Mouse (Mus musculus) lung, embryonic 15.5 days (tissue): ENCODE measurements at regions not wholly inside any gene's neighbourhood (a gene's known extent, or its start where the extent isn't known, plus 50 kb on each side); places are given as distances from the start of the nearest gene placed in this dataset.

Experiments
- ATAC-seq: fragments of 200-750 bp; cut with Nextera tagmentation; 2 replicates; pipeline ENCODE4 v1.8.0; 2017; ENCODE audit warnings: moderate number of reproducible peaks, borderline replicate concordance; ENCODE audit not compliant: low FRiP score, low TSS enrichment; ENCODE audit errors: extremely low read depth
- H3K27ac ChIP-seq: fragments of 300-500 bp; sonication (generic); 2 replicates; pipeline ENCODE4 v1.5.1; 2015; ENCODE audit warnings: moderate library complexity, mild to moderate bottlenecking, inconsistent platforms
- H3K27me3 ChIP-seq: fragments of 300-500 bp; sonication (generic); 2 replicates; pipeline ENCODE4 v1.6.1; 2015; ENCODE audit warnings: inconsistent platforms
- H3K36me3 ChIP-seq: fragments of 300-500 bp; sonication (generic); 2 replicates; pipeline ENCODE4 v1.6.1; 2015; ENCODE audit warnings: inconsistent platforms
- H3K4me1 ChIP-seq: fragments of 300-500 bp; sonication (generic); 2 replicates; pipeline ENCODE4 v1.6.1; 2015; ENCODE audit warnings: inconsistent platforms
- H3K4me2 ChIP-seq: fragments of 300-500 bp; sonication (generic); 2 replicates; pipeline ENCODE4 v1.6.1; 2015; ENCODE audit warnings: inconsistent platforms, mild to moderate bottlenecking, moderate library complexity
- H3K4me3 ChIP-seq: fragments of 300-500 bp; sonication (generic); 2 replicates; pipeline ENCODE4 v1.5.1; 2015; ENCODE audit warnings: mild to moderate bottlenecking, inconsistent platforms
- H3K9ac ChIP-seq: fragments of 300-500 bp; sonication (generic); 2 replicates; pipeline ENCODE4 v1.6.1; 2015; ENCODE audit warnings: inconsistent platforms
- H3K9me3 ChIP-seq: fragments of 300-500 bp; sonication (generic); 2 replicates; pipeline ENCODE4 v1.6.1; 2016; ENCODE audit warnings: inconsistent platforms
- WGBS: fragments of 180-500 bp; shearing (Covaris S2); methylation state at CpG from one replicate; pipeline ENCODE4 v1.1.7; 2015; 5-methylcytosine and 5-hydroxymethylcytosine counted together

- Histone ChIP-seq H3K9ac (no peak overlapping the region), H3K4me2 (no peak overlapping the region), H3K9me3 (no peaks in the 10 kb centered on the region), H3K4me1 (no peaks in the 10 kb centered on the region), H3K27me3 (no peaks in the 10 kb centered on the region), H3K36me3 (no peaks in the 10 kb centered on the region), H3K4me3 (no peak overlapping the region), H3K27ac (no peak overlapping the region)
- WGBS = 77% methylated on average over 4 of the region's 4 CpGs
- no peak for ATAC-seq
These were observed 190.6 kb upstream of the Tapt1 start for GRCm38 (mm10) chr5:44416844-44417589.

GRCm38 (mm10) chr5:44414441-44414840 is 188.0 kb upstream of the Tapt1 start:
- Histone ChIP-seq H3K27ac (no peak overlapping the region), H3K4me1 (no peaks in the 10 kb centered on the region), H3K4me3 (no peak overlapping the region), H3K27me3 (no peaks in the 10 kb centered on the region), H3K9ac (no peak overlapping the region), H3K36me3 (no peaks in the 10 kb centered on the region), H3K9me3 (no peaks in the 10 kb centered on the region), H3K4me2 (no peak overlapping the region)
- ATAC-seq = no peak
- WGBS = 44% methylated on average over 7 of the region's 7 CpGs

GRCm38 (mm10) chr5:44403300-44403699 is 176.9 kb upstream of the Tapt1 start:
- no peak for ATAC-seq
- WGBS = 76% methylated on average over 6 of the region's 6 CpGs
- H3K4me2 ChIP-seq = no peak overlapping the region
- H3K4me1 ChIP-seq = no peaks in the 10 kb centered on the region
- H3K36me3 ChIP-seq = no peaks in the 10 kb centered on the region
- H3K27ac ChIP-seq = no peak overlapping the region
- no peak overlapping the region for H3K4me3 ChIP-seq
- H3K27me3 ChIP-seq = no peaks in the 10 kb centered on the region
- no peaks in the 10 kb centered on the region for H3K9me3 ChIP-seq
- H3K9ac ChIP-seq = no peak overlapping the region

GRCm38 (mm10) chr5:44400573-44401332 is 174.3 kb upstream of the Tapt1 start:
- Histone ChIP-seq H3K27ac (no peak overlapping the region), H3K4me3 (no peak overlapping the region), H3K9me3 (no peaks in the 10 kb centered on the region), H3K4me1 (no peaks in the 10 kb centered on the region), H3K4me2 (no peak overlapping the region), H3K27me3 (no peaks in the 10 kb centered on the region), H3K9ac (no peak overlapping the region), H3K36me3 (no peaks in the 10 kb centered on the region)
- ATAC-seq = no peak
- WGBS = 69% methylated on average over 8 of the region's 8 CpGs

GRCm38 (mm10) chr5:44387237-44387810 is 160.9 kb upstream of the Tapt1 start:
- WGBS = 56% methylated on average over 6 of the region's 6 CpGs
- no peaks in the 10 kb centered on the region for H3K9me3 ChIP-seq
- H3K4me1 ChIP-seq = no peaks in the 10 kb centered on the region
- H3K36me3 ChIP-seq = no peaks in the 10 kb centered on the region
- no peak overlapping the region for H3K9ac ChIP-seq
- no peak overlapping the region for H3K4me2 ChIP-seq
- no peaks in the 10 kb centered on the region for H3K27me3 ChIP-seq
- H3K27ac ChIP-seq = no peak overlapping the region
- H3K4me3 ChIP-seq = no peak overlapping the region
- no peak for ATAC-seq

GRCm38 (mm10) chr5:44386176-44386575 is 159.8 kb upstream of the Tapt1 start:
- Histone ChIP-seq H3K4me2 (no peak overlapping the region), H3K9ac (no peak overlapping the region), H3K36me3 (no peaks in the 10 kb centered on the region), H3K27me3 (no peaks in the 10 kb centered on the region), H3K4me3 (no peak overlapping the region), H3K9me3 (no peaks in the 10 kb centered on the region), H3K4me1 (no peaks in the 10 kb centered on the region), H3K27ac (no peak overlapping the region)
- no peak for ATAC-seq
- 44% methylated on average over 6 of the region's 6 CpGs for WGBS

- no peak overlapping the region for H3K9ac ChIP-seq
- no peak overlapping the region for H3K4me2 ChIP-seq
- H3K9me3 ChIP-seq = no peaks in the 10 kb centered on the region
- H3K27ac ChIP-seq = no peak overlapping the region
- no peak for ATAC-seq
- no peaks in the 10 kb centered on the region for H3K36me3 ChIP-seq
- no peak overlapping the region for H3K4me3 ChIP-seq
- no peaks in the 10 kb centered on the region for H3K4me1 ChIP-seq
- no peaks in the 10 kb centered on the region for H3K27me3 ChIP-seq
These were observed 156.6 kb upstream of the Tapt1 start for GRCm38 (mm10) chr5:44383049-44383448.

- no peak overlapping the region for H3K4me3 ChIP-seq
- H3K9me3 ChIP-seq = no peaks in the 10 kb centered on the region
- H3K27me3 ChIP-seq = no peaks in the 10 kb centered on the region
- no peaks in the 10 kb centered on the region for H3K4me1 ChIP-seq
- H3K36me3 ChIP-seq = no peaks in the 10 kb centered on the region
- H3K4me2 ChIP-seq = no peak overlapping the region
- H3K9ac ChIP-seq = no peak overlapping the region
- no peak for ATAC-seq
- WGBS = 21% methylated on average over 4 of the region's 4 CpGs
- no peak overlapping the region for H3K27ac ChIP-seq
These were observed 143.6 kb upstream of the Tapt1 start for GRCm38 (mm10) chr5:44370006-44370405.

GRCm38 (mm10) chr5:44352324-44352723 is 125.9 kb upstream of the Tapt1 start:
- no peak overlapping the region for H3K4me2 ChIP-seq
- H3K4me3 ChIP-seq = no peak overlapping the region
- H3K9me3 ChIP-seq = no peaks in the 10 kb centered on the region
- no peaks in the 10 kb centered on the region for H3K27me3 ChIP-seq
- H3K27ac ChIP-seq = no peak overlapping the region
- no peak for ATAC-seq
- H3K36me3 ChIP-seq = no peaks in the 10 kb centered on the region
- no peaks in the 10 kb centered on the region for H3K4me1 ChIP-seq
- 96% methylated on average over 1 of the region's 1 CpGs for WGBS
- H3K9ac ChIP-seq = no peak overlapping the region

GRCm38 (mm10) chr5:44341457-44342014 is 115.1 kb upstream of the Tapt1 start:
- Histone ChIP-seq H3K4me1 (no peaks in the 10 kb centered on the region), H3K4me3 (no peak overlapping the region), H3K27me3 (no peaks in the 10 kb centered on the region), H3K36me3 (no peaks in the 10 kb centered on the region), H3K27ac (no peak overlapping the region), H3K9ac (no peak overlapping the region), H3K9me3 (no peaks in the 10 kb centered on the region), H3K4me2 (no peak overlapping the region)
- no peak for ATAC-seq
- WGBS = 64% methylated on average over 2 of the region's 2 CpGs

GRCm38 (mm10) chr5:44338662-44339061 is 112.2 kb upstream of the Tapt1 start:
- Histone ChIP-seq H3K9me3 (no peaks in the 10 kb centered on the region), H3K4me2 (no peak overlapping the region), H3K27ac (no peak overlapping the region), H3K27me3 (no peaks in the 10 kb centered on the region), H3K4me1 (no peaks in the 10 kb centered on the region), H3K9ac (no peak overlapping the region), H3K36me3 (no peaks in the 10 kb centered on the region), H3K4me3 (no peak overlapping the region)
- no peak for ATAC-seq
- 83% methylated on average over 4 of the region's 4 CpGs for WGBS

- no peak overlapping the region for H3K9ac ChIP-seq
- H3K27me3 ChIP-seq = no peaks in the 10 kb centered on the region
- H3K4me3 ChIP-seq = no peak overlapping the region
- no peak for ATAC-seq
- 81% methylated on average over 5 of the region's 5 CpGs for WGBS
- no peak overlapping the region for H3K4me2 ChIP-seq
- no peaks in the 10 kb centered on the region for H3K9me3 ChIP-seq
- no peaks in the 10 kb centered on the region for H3K36me3 ChIP-seq
- H3K27ac ChIP-seq = no peak overlapping the region
- H3K4me1 ChIP-seq = no peaks in the 10 kb centered on the region
These were observed 109.3 kb upstream of the Tapt1 start for GRCm38 (mm10) chr5:44335756-44336155.
